Mouse (Mus musculus) inflammation-experienced regulatory T-cells, adult 16 weeks (primary cell): ENCODE results near the gene Cmas. TPM values are rescaled to one million over a fixed set of nuclear protein-coding genes. Genes with fewer than 3 reads are reported as not detected.

Experiments
- polyA plus RNA-seq: library from polyadenylated mRNA; unstranded; fragments of 100-300 nt; shearing (Covaris generic); gene quantifications from one replicate; pipeline ENCODE4 v1.2.1, GENCODE M21; 2017

Cmas gene
- polyA plus RNA-seq = 12.9 TPM

GRCm38 (mm10) chr6:142756507-142757333, at the start of gene Cmas:
TSS of gene Cmas (plus strand) at chr6:142756686.

GRCm38 (mm10) chr6:142804402-142804801, 47.9 kb downstream of the Cmas start, which contains the start of gene Sult6b2:
TSS of gene Sult6b2 (minus strand) at chr6:142804502.

Other genes starting within 250 kb of the Cmas start
- gene Ldhb, start 248.7 kb upstream of the Cmas start, polyA plus RNA-seq = 158 TPM
- 0.12 TPM for gene Kcnj8, start 185.1 kb upstream of the Cmas start, polyA plus RNA-seq
- 0.06 TPM for gene Abcc9, start 54.4 kb upstream of the Cmas start, polyA plus RNA-seq
- gene Sult6b2, start 47.8 kb downstream of the Cmas start, polyA plus RNA-seq = not detected
- gene St8sia1, start 207.8 kb downstream of the Cmas start, polyA plus RNA-seq = 17.8 TPM